Mouse (Mus musculus) kidney, embryonic 15.5 days (tissue): ENCODE measurements around the gene Gm10382. TPM values are rescaled to one million over a fixed set of nuclear protein-coding genes. Genes with fewer than 3 reads are reported as not detected.
"Not testable (repeated sequence)": the region's sequence is repeated elsewhere in the genome, so short reads cannot be mapped to it uniquely, and the experiment has no call there.

ENCODE experiments used
- ATAC-seq: fragments of 200-750 bp; cut with Nextera tagmentation; replicated peaks from 2 replicates; pipeline ENCODE4 v1.8.0; 2017; ENCODE audit warnings: moderate TSS enrichment; ENCODE audit not compliant: low FRiP score
- H3K27ac ChIP-seq: fragments of 300-500 bp; sonication (generic); 2 replicates; pipeline ENCODE4 v1.5.1; 2015; ENCODE audit warnings: mild to moderate bottlenecking, inconsistent platforms
- H3K27me3 ChIP-seq: fragments of 300-500 bp; sonication (generic); 2 replicates; pipeline ENCODE4 v1.6.1; 2015; ENCODE audit warnings: inconsistent platforms
- H3K36me3 ChIP-seq: fragments of 300-500 bp; sonication (generic); 2 replicates; pipeline ENCODE4 v1.6.1; 2015; ENCODE audit warnings: inconsistent platforms
- H3K4me1 ChIP-seq: fragments of 300-500 bp; sonication (generic); 2 replicates; pipeline ENCODE4 v1.6.1; 2015; ENCODE audit warnings: inconsistent platforms
- H3K4me2 ChIP-seq: fragments of 300-500 bp; sonication (generic); 2 replicates; pipeline ENCODE4 v1.6.1; 2015; ENCODE audit warnings: moderate library complexity, mild to moderate bottlenecking, inconsistent platforms
- H3K4me3 ChIP-seq: fragments of 300-500 bp; sonication (generic); replicated peaks from 2 replicates; pipeline ENCODE4 v1.5.1; 2015; ENCODE audit warnings: mild to moderate bottlenecking, inconsistent platforms
- H3K9ac ChIP-seq: fragments of 300-500 bp; sonication (generic); 2 replicates; pipeline ENCODE4 v1.6.1; 2015; ENCODE audit warnings: mild to moderate bottlenecking, inconsistent platforms
- H3K9me3 ChIP-seq: fragments of 300-500 bp; sonication (generic); replicated peaks from 2 replicates; pipeline ENCODE4 v1.6.1; 2016; ENCODE audit warnings: inconsistent platforms
- WGBS: fragments of 180-500 bp; shearing (Covaris S2); methylation state at CpG from one replicate; pipeline ENCODE4 v1.1.7; 2015; ENCODE audit warnings: mixed read lengths; 5-methylcytosine and 5-hydroxymethylcytosine counted together
- polyA plus RNA-seq: library from polyadenylated mRNA; unstranded; fragments of >200 nt; fragmentation: Nextera tagmentation; extraction: Ambion mirVana; gene quantifications from 2 replicates; pipeline ENCODE4 v1.2.1, GENCODE M21; 2015

Gm10382 gene
- polyA plus RNA-seq, 1 experiment from 2014 or later = 0.49 TPM

GRCm38 (mm10) chr5:125388358-125389092 lies 597 bp upstream of the Gm10382 start:
- peaks cover 30% of the 10 kb centered on the region for H3K36me3 ChIP-seq
- H3K27me3 ChIP-seq = no peaks in the 10 kb centered on the region
- peak overlapping the region; percentile 99; the same call in 1 of the 2 replicates for H3K27ac ChIP-seq
- peak overlapping the region; percentile 99 for H3K9ac ChIP-seq
- no peaks in the 10 kb centered on the region for H3K9me3 ChIP-seq
- no peak for ATAC-seq
- H3K4me1 ChIP-seq = peaks cover 39% of the 10 kb centered on the region
- H3K4me3 ChIP-seq = peak overlapping the region; percentile 94
- 19% methylated on average over 13 of the region's 13 CpGs for WGBS
- H3K4me2 ChIP-seq = peak overlapping the region; percentile 79

GRCm38 (mm10) chr5:125389579-125390441 lies 688 bp downstream of the Gm10382 start, which contains the start of gene Ubc:
Gene Ubc (minus strand): TSS chr5:125390202.
- Histone ChIP-seq H3K4me2 (peak within 1 kb of the TSS; percentile 79), H3K4me3 (peak within 1 kb of the TSS; percentile 94), H3K9me3 (no peaks in the 10 kb centered on the region), H3K27me3 (no peaks in the 10 kb centered on the region), H3K4me1 (peaks cover 48% of the 10 kb centered on the region), H3K9ac (peak within 1 kb of the TSS; percentile 99), H3K27ac (peak within 1 kb of the TSS; percentile 99), H3K36me3 (peaks cover 18% of the 10 kb centered on the region)
- under 1% methylated on average over 68 of the region's 69 CpGs for WGBS
- ATAC-seq = peak; percentile 44

GRCm38 (mm10) chr5:125390906-125391477 lies 1.9 kb downstream of the Gm10382 start:
- H3K36me3 ChIP-seq = peaks cover 6% of the 10 kb centered on the region; the same call in 1 of the 2 replicates
- ATAC-seq = no peak
- no peaks in the 10 kb centered on the region for H3K9me3 ChIP-seq
- peak overlapping the region; percentile 99 for H3K27ac ChIP-seq
- H3K27me3 ChIP-seq = no peaks in the 10 kb centered on the region
- H3K4me3 ChIP-seq = no peak overlapping the region
- no peak overlapping the region for H3K4me2 ChIP-seq
- peaks cover 47% of the 10 kb centered on the region for H3K4me1 ChIP-seq
- WGBS = 89% methylated on average over 3 of the region's 3 CpGs
- no peak overlapping the region for H3K9ac ChIP-seq

GRCm38 (mm10) chr5:125391609-125392008 lies 2.5 kb downstream of the Gm10382 start:
- H3K27me3 ChIP-seq = no peaks in the 10 kb centered on the region
- H3K4me3 ChIP-seq = no peak overlapping the region
- no peak for ATAC-seq
- no peak overlapping the region for H3K9ac ChIP-seq
- peaks cover 47% of the 10 kb centered on the region for H3K4me1 ChIP-seq
- H3K27ac ChIP-seq = peak overlapping the region; percentile 99
- 71% methylated on average over 5 of the region's 5 CpGs for WGBS
- no peaks in the 10 kb centered on the region for H3K9me3 ChIP-seq
- no peak overlapping the region for H3K4me2 ChIP-seq
- H3K36me3 ChIP-seq = peaks cover 6% of the 10 kb centered on the region; the same call in 1 of the 2 replicates

GRCm38 (mm10) chr5:125392176-125392575 lies 3.1 kb downstream of the Gm10382 start:
- not testable (repeated sequence) for H3K9ac ChIP-seq, ATAC-seq, H3K9me3 ChIP-seq, H3K27me3 ChIP-seq, H3K4me2 ChIP-seq, H3K36me3 ChIP-seq, H3K4me3 ChIP-seq
- Histone ChIP-seq H3K27ac (peak overlapping the region; percentile 99), H3K4me1 (peaks cover 47% of the 10 kb centered on the region)
- WGBS = 91% methylated on average over 4 of the region's 4 CpGs

- Histone ChIP-seq H3K4me3 (peak overlapping the region; percentile 39), H3K27me3 (no peaks in the 10 kb centered on the region)
- 17% methylated on average over 1 of the region's 1 CpGs for WGBS
Measured at GRCm38 (mm10) chr5:125392618-125392976, 3.5 kb downstream of the Gm10382 start.

GRCm38 (mm10) chr5:125392977-125393621 lies 4.0 kb downstream of the Gm10382 start:
- peak overlapping the region; percentile 99 for H3K27ac ChIP-seq
- WGBS = 0% methylated on average over 20 of the region's 20 CpGs
- H3K27me3 ChIP-seq = no peaks in the 10 kb centered on the region
- peak; percentile 96 for ATAC-seq
- H3K4me3 ChIP-seq = peak overlapping the region; percentile 39
- H3K36me3 ChIP-seq = peaks cover 5% of the 10 kb centered on the region; the same call in 1 of the 2 replicates
- H3K9me3 ChIP-seq = no peaks in the 10 kb centered on the region
- H3K4me1 ChIP-seq = peaks cover 46% of the 10 kb centered on the region
- peak overlapping the region; percentile 48 for H3K9ac ChIP-seq
- peak overlapping the region; percentile 60 for H3K4me2 ChIP-seq

More at GRCm38 (mm10) chr5:125392618-125392976, 3.5 kb downstream of the Gm10382 start:
- ATAC-seq = peak; percentile 6; the same call in 1 of the 2 replicates
- Histone ChIP-seq H3K9ac (no peak overlapping the region), H3K36me3 (peaks cover 6% of the 10 kb centered on the region; the same call in 1 of the 2 replicates), H3K4me1 (peaks cover 47% of the 10 kb centered on the region), H3K9me3 (no peaks in the 10 kb centered on the region), H3K4me2 (peak overlapping the region; percentile 60), H3K27ac (peak overlapping the region; percentile 99)

- peak; percentile 50; the same call in 1 of the 2 replicates for ATAC-seq
- H3K36me3 ChIP-seq = no peaks in the 10 kb centered on the region
- peak overlapping the region; percentile 39 for H3K4me3 ChIP-seq
- H3K9ac ChIP-seq = peak overlapping the region; percentile 48
- no peaks in the 10 kb centered on the region for H3K27me3 ChIP-seq
- peaks cover 39% of the 10 kb centered on the region for H3K4me1 ChIP-seq
- H3K9me3 ChIP-seq = no peaks in the 10 kb centered on the region
- H3K27ac ChIP-seq = peak overlapping the region; percentile 99
- peak overlapping the region; percentile 60 for H3K4me2 ChIP-seq
- WGBS = 10% methylated on average over 25 of the region's 25 CpGs
Measured at GRCm38 (mm10) chr5:125393622-125394603, 4.8 kb downstream of the Gm10382 start.

- H3K4me2 ChIP-seq = peak overlapping the region; percentile 60
Measured at GRCm38 (mm10) chr5:125395008-125395407, 5.9 kb downstream of the Gm10382 start.

GRCm38 (mm10) chr5:125400903-125401302 lies 11.8 kb downstream of the Gm10382 start:
- Histone ChIP-seq H3K4me2 (no peak overlapping the region), H3K9ac (no peak overlapping the region), H3K27ac (no peak overlapping the region), H3K9me3 (no peaks in the 10 kb centered on the region), H3K4me1 (peaks cover 7% of the 10 kb centered on the region), H3K27me3 (no peaks in the 10 kb centered on the region), H3K36me3 (no peaks in the 10 kb centered on the region), H3K4me3 (no peak overlapping the region)
- 38% methylated on average over 7 of the region's 7 CpGs for WGBS
- ATAC-seq = no peak

More at GRCm38 (mm10) chr5:125395008-125395407, 5.9 kb downstream of the Gm10382 start:
- no peaks in the 10 kb centered on the region for H3K27me3 ChIP-seq
- no peak overlapping the region for H3K4me3 ChIP-seq
- ATAC-seq = no peak
- peak overlapping the region; percentile 99 for H3K27ac ChIP-seq
- H3K4me1 ChIP-seq = peaks cover 39% of the 10 kb centered on the region
- H3K9ac ChIP-seq = peak overlapping the region; percentile 35; the same call in 1 of the 2 replicates
- H3K36me3 ChIP-seq = no peaks in the 10 kb centered on the region
- 45% methylated on average over 3 of the region's 3 CpGs for WGBS
- H3K9me3 ChIP-seq = no peaks in the 10 kb centered on the region
